Mouse (Mus musculus): ENCODE measurements around the gene Pik3r1.

GRCm38 (mm10) chr13:101680083-101680482 is 87.9 kb downstream of the Pik3r1 start:
- TF ChIP-seq POLR2A (IDR thresholded peaks at IDR 0.05; ENCODE audit: low read depth, low read length) = no peak
- TF ChIP-seq CTCF (IDR thresholded peaks at IDR 0.05; ENCODE audit: extremely low read depth, insufficient read depth, insufficient read length, insufficient replicate concordance) = no peak

Data from spleen, adult 2 months (tissue).